Mouse (Mus musculus) erythroblast, embryonic 14.5 days (primary cell): ENCODE measurements around the gene Gm17364. TPM values are rescaled to one million over a fixed set of nuclear protein-coding genes. Genes with fewer than 3 reads are reported as not detected.

Experiments
- H3K27me3 ChIP-seq: 2 replicates; pipeline ENCODE4 v1.6.1; 2012; ENCODE audit warnings: inconsistent platforms; ENCODE audit not compliant: control insufficient read depth
- H3K36me3 ChIP-seq: 2 replicates; pipeline ENCODE4 v1.6.1; 2012; ENCODE audit warnings: mild to moderate bottlenecking, inconsistent platforms; ENCODE audit not compliant: control insufficient read depth
- H3K4me1 ChIP-seq: 2 replicates; pipeline ENCODE4 v1.6.1; 2012; ENCODE audit warnings: inconsistent platforms; ENCODE audit not compliant: control insufficient read depth
- H3K4me3 ChIP-seq: replicated peaks from 2 replicates; pipeline ENCODE3; 2012; ENCODE audit warnings: moderate library complexity, mild to moderate bottlenecking, inconsistent platforms
- H3K9me3 ChIP-seq: 2 replicates; pipeline ENCODE4 v1.6.1; 2012; ENCODE audit warnings: low read length, inconsistent platforms, mixed read lengths; ENCODE audit not compliant: control insufficient read depth
- GATA1 ChIP-seq: IDR thresholded peaks from 2 replicates; pipeline ENCODE4 v1.6.1; 2012; ENCODE audit warnings: low read length, inconsistent platforms, mixed read lengths
- TAL1 ChIP-seq: IDR thresholded peaks from 3 replicates; pipeline ENCODE4 v1.6.1; 2012; ENCODE audit warnings: low read length, inconsistent platforms, mixed read lengths
- polyA plus RNA-seq: library from polyadenylated mRNA; stranded (reverse); fragments of >175 nt; gene quantifications from 2 replicates; pipeline ENCODE4 v1.2.3, GENCODE M21; 2012

The Gm17364 gene
- polyA plus RNA-seq, 1 experiment = not detected

- no peak overlapping the region for H3K4me3 ChIP-seq
- no peaks in the 10 kb centered on the region for H3K4me1 ChIP-seq
- TF ChIP-seq TAL1 (no peak), GATA1 (no peak)
- no peaks in the 10 kb centered on the region for H3K9me3 ChIP-seq
- H3K27me3 ChIP-seq = no peaks in the 10 kb centered on the region
- H3K36me3 ChIP-seq = no peaks in the 10 kb centered on the region
These were observed 41.6 kb downstream of the Gm17364 start for GRCm38 (mm10) chr13:41232209-41232608.

- no peak overlapping the region for H3K4me3 ChIP-seq
- no peaks in the 10 kb centered on the region for H3K36me3 ChIP-seq
- no peaks in the 10 kb centered on the region for H3K9me3 ChIP-seq
- TF ChIP-seq GATA1 = no peak
- no peak for TF ChIP-seq TAL1
- no peaks in the 10 kb centered on the region for H3K4me1 ChIP-seq
- no peaks in the 10 kb centered on the region for H3K27me3 ChIP-seq
These were observed 42.3 kb downstream of the Gm17364 start for GRCm38 (mm10) chr13:41231389-41231983.

GRCm38 (mm10) chr13:41230256-41230655 lies 43.5 kb downstream of the Gm17364 start:
- Histone ChIP-seq H3K4me3 (no peak overlapping the region), H3K36me3 (no peaks in the 10 kb centered on the region), H3K27me3 (no peaks in the 10 kb centered on the region), H3K4me1 (no peaks in the 10 kb centered on the region), H3K9me3 (no peaks in the 10 kb centered on the region)
- no peak for TF ChIP-seq TAL1
- TF ChIP-seq GATA1 = no peak

- TF ChIP-seq TAL1 = no peak
- no peak for TF ChIP-seq GATA1
- Histone ChIP-seq H3K4me1 (no peaks in the 10 kb centered on the region), H3K9me3 (no peaks in the 10 kb centered on the region; the same call in none of the 2 replicates), H3K36me3 (no peaks in the 10 kb centered on the region), H3K4me3 (no peak overlapping the region), H3K27me3 (no peaks in the 10 kb centered on the region)
These were observed 45.7 kb downstream of the Gm17364 start for GRCm38 (mm10) chr13:41228060-41228459.

- TF ChIP-seq TAL1 (no peak), GATA1 (no peak)
- H3K4me1 ChIP-seq = no peaks in the 10 kb centered on the region
These were observed 47.3 kb downstream of the Gm17364 start for GRCm38 (mm10) chr13:41226513-41226912.

More at GRCm38 (mm10) chr13:41226513-41226912, 47.3 kb downstream of the Gm17364 start:
- no peak overlapping the region for H3K4me3 ChIP-seq
- H3K27me3 ChIP-seq = no peaks in the 10 kb centered on the region
- H3K9me3 ChIP-seq = peaks cover 4% of the 10 kb centered on the region
- no peaks in the 10 kb centered on the region for H3K36me3 ChIP-seq

Other genes with a start within 250 kb of the Gm17364 start
- gene Mak, start 194.3 kb downstream of the Gm17364 start, polyA plus RNA-seq = 0.02 TPM in 1 of 2 replicates, not detected in the other
- not detected in 2 replicates for gene Gcm2, start 162.9 kb downstream of the Gm17364 start, polyA plus RNA-seq
- gene Sycp2l, start 159.7 kb downstream of the Gm17364 start, polyA plus RNA-seq = not detected in 2 replicates
- 0.01 TPM in 1 of 2 replicates, not detected in the other for gene Elovl2, start 53.6 kb downstream of the Gm17364 start, polyA plus RNA-seq
- gene Smim13, start 24.1 kb downstream of the Gm17364 start, polyA plus RNA-seq = 0.09 and 0.14 TPM in 2 replicates
- gene Nedd9, start 213.4 kb upstream of the Gm17364 start, polyA plus RNA-seq = not detected in 2 replicates